In the genomic region with DNA sequence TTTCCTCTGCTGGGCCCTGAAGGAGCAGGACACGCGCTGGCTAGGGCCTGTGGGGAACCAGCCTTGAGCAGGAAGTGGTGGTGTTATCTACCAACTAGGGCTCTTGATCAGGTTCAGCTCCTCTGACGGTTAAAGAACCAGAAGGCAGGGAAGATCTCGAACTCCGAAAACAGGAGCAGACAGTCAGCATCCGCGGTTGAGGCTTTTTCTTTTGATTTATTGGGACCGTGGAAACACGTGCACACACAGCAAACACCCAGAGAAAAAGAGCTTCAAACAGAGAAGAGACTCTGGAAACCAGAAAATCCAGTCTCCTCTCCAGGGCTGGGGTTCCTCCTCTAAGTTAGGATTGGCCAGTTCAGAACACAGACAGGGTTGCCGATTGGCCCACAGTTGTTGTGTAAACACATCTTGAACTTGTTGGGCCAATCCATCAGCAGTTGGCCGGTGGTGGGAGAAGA, we compare ENCODE assay signal across 14 mouse cellular contexts. TPM values are rescaled to one million over a fixed set of nuclear protein-coding genes. Genes with fewer than 3 reads are reported as not detected.
DNase-seq lines count a peak whose midpoint lies in the region; ATAC-seq and TF ChIP-seq lines count a peak whose summit lies in the region.
"Had no signal": no experiment of that assay in that cellular context is flagged by ENCODE, and none has a peak within 500 bp of the region (broad histone marks: within the 10 kb centered on the region; RNA-seq: fewer than 3 reads in every experiment).

No protein-coding gene starts in this region.

- peak; percentile 61 for DNase-seq in lung, embryonic 14.5 days
- DNase-seq in lung, postnatal 14 days: no peak
- DNase-seq in adrenal gland, adult 8-10 months: no peak
- no peak for DNase-seq in yolk sac, embryonic 10.5 days (ENCODE audit: low spot score)
- DNase-seq in heart, adult 2 months: no peak
- DNase-seq: heart, postnatal 4 days had no signal

- WGBS in lung, embryonic 14.5 days: 27% methylated on average over 11 of the region's 11 CpGs
- WGBS in intestine, postnatal 0 days: 25% methylated on average over 11 of the region's 11 CpGs
- 33% methylated on average over 11 of the region's 11 CpGs for WGBS in stomach, embryonic 14.5 days
- WGBS in heart, adult 2 months: 69% methylated on average over 11 of the region's 11 CpGs

- H3K27ac ChIP-seq in lung, embryonic 14.5 days (ENCODE audit: low read depth): peak overlapping the region; percentile 54; the same call in 1 of the 2 replicates
- H3K27ac ChIP-seq in intestine, postnatal 0 days (ENCODE audit: low read depth, low read length): peak overlapping the region; percentile 93
- H3K27ac ChIP-seq in stomach, embryonic 14.5 days (ENCODE audit: low read length): peak overlapping the region; percentile 75
- H3K27ac ChIP-seq in heart, adult 2 months: no peak overlapping the region
- H3K27ac ChIP-seq: layer of hippocampus, adult 2 months had no signal

- TF ChIP-seq POLR2A in heart, adult 2 months (IDR thresholded peaks at IDR 0.05; ENCODE audit: insufficient read depth, low read depth, low read length): no peak

- intact Hi-C loops in heart, adult 2 months (cut with DNase I): loop anchor here (10.0 kb wide), 1 partner anchor 438 kb away; a partner anchor contains a TSS

- no peaks in the 10 kb centered on the region for H3K36me3 ChIP-seq in lung, embryonic 14.5 days (ENCODE audit: insufficient read depth)
- H3K36me3 ChIP-seq in intestine, postnatal 0 days (ENCODE audit: control insufficient read depth, insufficient read depth): no peaks in the 10 kb centered on the region
- no peaks in the 10 kb centered on the region for H3K36me3 ChIP-seq in stomach, embryonic 14.5 days (ENCODE audit: control insufficient read depth, insufficient read depth, low read length)
- H3K36me3 ChIP-seq in heart, adult 2 months (ENCODE audit: control insufficient read depth, insufficient read depth, low read length): no peaks in the 10 kb centered on the region
- H3K36me3 ChIP-seq: G1E had no signal

- H3K4me2 ChIP-seq in lung, embryonic 14.5 days: no peak overlapping the region
- H3K4me2 ChIP-seq in intestine, postnatal 0 days (replicated peaks; ENCODE audit: low read depth): no peak overlapping the region
- no peak overlapping the region for H3K4me2 ChIP-seq in stomach, embryonic 14.5 days (replicated peaks; ENCODE audit: low read depth, low read length)

- H3K79me2 ChIP-seq in heart, adult 2 months (replicated peaks; ENCODE audit: control insufficient read depth, insufficient read depth, low read length): no peaks in the 10 kb centered on the region

- TF ChIP-seq CTCF in lung, embryonic 14.5 days (IDR thresholded peaks at IDR 0.05; ENCODE audit: low read depth): no peak
- no peak for TF ChIP-seq CTCF in intestine, postnatal 0 days (IDR thresholded peaks at IDR 0.05; ENCODE audit: low read depth)
- TF ChIP-seq CTCF in heart, adult 2 months (IDR thresholded peaks at IDR 0.05): no peak

- no peak overlapping the region for H3K4me3 ChIP-seq in lung, embryonic 14.5 days (ENCODE audit: low read depth, low read length)
- H3K4me3 ChIP-seq in intestine, postnatal 0 days (ENCODE audit: low read depth, low read length): no peak overlapping the region
- no peak overlapping the region for H3K4me3 ChIP-seq in stomach, embryonic 14.5 days (ENCODE audit: low read depth, low read length)
- H3K4me3 ChIP-seq in heart, adult 2 months: no peak overlapping the region
- H3K4me3 ChIP-seq: layer of hippocampus, adult 2 months had no signal

- H3K27me3 ChIP-seq in lung, embryonic 14.5 days (ENCODE audit: insufficient read depth, low read length): peaks cover 12% of the 10 kb centered on the region
- H3K27me3 ChIP-seq in intestine, postnatal 0 days (replicated peaks; ENCODE audit: control insufficient read depth, insufficient read depth, low read length): no peaks in the 10 kb centered on the region
- no peaks in the 10 kb centered on the region for H3K27me3 ChIP-seq in stomach, embryonic 14.5 days (ENCODE audit: control insufficient read depth, insufficient read depth, low read length)
- H3K27me3 ChIP-seq in heart, adult 2 months (ENCODE audit: control insufficient read depth, insufficient read depth, low read length): no peaks in the 10 kb centered on the region

- H3K9ac ChIP-seq in lung, embryonic 14.5 days: no peak overlapping the region
- 0 out of 2 replicates have a peak overlapping the region, but pooled peaks have one; percentile 31 for H3K9ac ChIP-seq in intestine, postnatal 0 days (ENCODE audit: low read depth, low read length)
- H3K9ac ChIP-seq in stomach, embryonic 14.5 days (replicated peaks; ENCODE audit: low read depth, low read length): no peak overlapping the region
- no peak overlapping the region for H3K9ac ChIP-seq in heart, adult 2 months (ENCODE audit: low read depth, low read length)

- ATAC-seq in lung, embryonic 14.5 days (ENCODE audit: insufficient read depth): peak; percentile 35; the same call in 1 of the 2 replicates
- peak; percentile 57 for ATAC-seq in activated CD4-positive, CD25-positive, alpha-beta regulatory T cell, adult 4 months
- no peak for ATAC-seq in intestine, postnatal 0 days
- no peak; the same call in 1 of the 2 replicates for ATAC-seq in stomach, embryonic 14.5 days (ENCODE audit: insufficient number of reproducible peaks, insufficient read depth, low FRiP score, low read depth)

- no peak for TF ChIP-seq EP300 in heart, adult 2 months (IDR thresholded peaks at IDR 0.05; ENCODE audit: insufficient read depth, low read depth, low read length)

- 0 out of 2 replicates have a peak, but pooled peaks cover 8% of the 10 kb centered on the region for H3K4me1 ChIP-seq in lung, embryonic 14.5 days (ENCODE audit: insufficient read depth)
- H3K4me1 ChIP-seq in intestine, postnatal 0 days (replicated peaks; ENCODE audit: control insufficient read depth, insufficient read depth, low read length): peaks cover 11% of the 10 kb centered on the region; the same call in 1 of the 2 replicates
- 0 out of 2 replicates have a peak, but pooled peaks cover 7% of the 10 kb centered on the region for H3K4me1 ChIP-seq in stomach, embryonic 14.5 days (ENCODE audit: control insufficient read depth, insufficient read depth, low read length)
- H3K4me1 ChIP-seq in heart, adult 2 months (ENCODE audit: control insufficient read depth, insufficient read depth, low read length): peaks cover 12% of the 10 kb centered on the region

- no peaks in the 10 kb centered on the region for H3K9me3 ChIP-seq in lung, embryonic 14.5 days (ENCODE audit: low read depth, low read length)
- no peaks in the 10 kb centered on the region for H3K9me3 ChIP-seq in intestine, postnatal 0 days (ENCODE audit: control insufficient read depth)
- no peaks in the 10 kb centered on the region for H3K9me3 ChIP-seq in stomach, embryonic 14.5 days (ENCODE audit: control insufficient read depth, low read depth, low read length)
- H3K9me3 ChIP-seq: G1E had no signal

RNA-seq across cellular contexts. Expression of a gene that starts 6.4 kb away (rescaled TPM):
- 26.5 and 28.3 TPM in 2 replicates for polyA plus RNA-seq in lung, embryonic 14.5 days (2014; fragmentation: Nextera tagmentation; extraction: Ambion mirVana)
- 1 to 10 TPM in 1 of 2 experiments, under 1 TPM in 1; 0.63 to 1.4 TPM for polyA plus RNA-seq in activated CD4-positive, CD25-positive, alpha-beta regulatory T cell, adult 4 months (2017; shearing (Covaris generic))
- 48.3 and 50.3 TPM in 2 replicates for polyA plus RNA-seq in intestine, postnatal 0 days (2015; fragmentation: Nextera tagmentation; extraction: Ambion mirVana)
- polyA plus RNA-seq in stomach, embryonic 14.5 days (2014; fragmentation: Nextera tagmentation; extraction: Ambion mirVana): 36.8 and 39.0 TPM in 2 replicates
- total RNA-seq in adrenal gland, adult 8-10 months (2022): 100 to 1,000 TPM; 214 to 322 (median 255) TPM
- total RNA-seq in heart, adult 2 months (2021): 1 to 10 TPM; 8.2 to 8.5 TPM
- polyA plus RNA-seq in heart, adult 2 months (2012; rRNA removed): 17.0 and 17.6 TPM in 2 replicates
- total RNA-seq: neutrophil, adult 5-6 weeks had no signal
- polyA plus RNA-seq: G1E had no signal

RNA-seq across cellular contexts. Expression of a gene that starts 21.0 kb away (rescaled TPM):
- polyA plus RNA-seq in lung, embryonic 14.5 days (2014; fragmentation: Nextera tagmentation; extraction: Ambion mirVana): 4.8 and 5.4 TPM in 2 replicates
- under 1 TPM in 1 of 2 experiments, not detected in 1; 0.11 TPM for polyA plus RNA-seq in activated CD4-positive, CD25-positive, alpha-beta regulatory T cell, adult 4 months (2017; shearing (Covaris generic))
- 222 and 231 TPM in 2 replicates for polyA plus RNA-seq in intestine, postnatal 0 days (2015; fragmentation: Nextera tagmentation; extraction: Ambion mirVana)
- 0.72 and 0.80 TPM in 2 replicates for polyA plus RNA-seq in stomach, embryonic 14.5 days (2014; fragmentation: Nextera tagmentation; extraction: Ambion mirVana)
- 10 to 100 TPM in 3 of 4 experiments, 1 to 10 TPM in 1; 9.4 to 22.2 (median 12.1) TPM for total RNA-seq in adrenal gland, adult 8-10 months (2022)
- 10 to 100 TPM; 18.8 to 23.7 TPM for total RNA-seq in heart, adult 2 months (2021)
- polyA plus RNA-seq in heart, adult 2 months (2012; rRNA removed): 34.4 and 42.1 TPM in 2 replicates
- total RNA-seq: G1E had no signal
- polyA plus RNA-seq: G1E had no signal

RNA-seq across cellular contexts. Expression of a gene that starts 47.8 kb away (rescaled TPM):
- not detected in 2 replicates for polyA plus RNA-seq in lung, embryonic 14.5 days (2014; fragmentation: Nextera tagmentation; extraction: Ambion mirVana)
- polyA plus RNA-seq in activated CD4-positive, CD25-positive, alpha-beta regulatory T cell, adult 4 months (2017; shearing (Covaris generic)): not detected
- not detected in 2 replicates for polyA plus RNA-seq in intestine, postnatal 0 days (2015; fragmentation: Nextera tagmentation; extraction: Ambion mirVana)
- polyA plus RNA-seq in stomach, embryonic 14.5 days (2014; fragmentation: Nextera tagmentation; extraction: Ambion mirVana): not detected in 2 replicates
- not detected for total RNA-seq in adrenal gland, adult 8-10 months (2022)
- total RNA-seq in heart, adult 2 months (2021): not detected
- not detected in 2 replicates for polyA plus RNA-seq in heart, adult 2 months (2012; rRNA removed)
- total RNA-seq: G1E; gastrocnemius, adult 8-10 months; heart, postnatal 4 days; layer of hippocampus, adult 2 months; neutrophil, adult 5-6 weeks had no signal
- polyA plus RNA-seq: cortical plate, adult 2 months; G1E had no signal

Comparison
In these comparisons a context has a peak if more than half of its experiments do, and no peak if none do; other contexts are left out.
1. ATAC-seq: peak in lung, embryonic 14.5 days (single experiment) and activated CD4-positive, CD25-positive, alpha-beta regulatory T cell, adult 4 months (single experiment); none in intestine, postnatal 0 days (single experiment) and stomach, embryonic 14.5 days (single experiment).